Mouse (Mus musculus) G1E (cell line): ENCODE results near the gene Sema6b. TPM values are rescaled to one million over a fixed set of nuclear protein-coding genes. Genes with fewer than 3 reads are reported as not detected.

Experiments used
- ATAC-seq: 2 replicates; pipeline ENCODE4 v1.8.0; 2016; ENCODE audit warnings: mild to moderate bottlenecking; ENCODE audit not compliant: insufficient number of reproducible peaks, poor library complexity, low FRiP score, severe bottlenecking; ENCODE audit errors: extremely low read depth
- DNase-seq: peaks from one replicate; pipeline ENCODE4 v3.0.0; 2012; ENCODE audit warnings: low spot score
- H3K27me3 ChIP-seq: 2 replicates; pipeline ENCODE4 v1.6.1; 2012; ENCODE audit warnings: mild to moderate bottlenecking, low read length, inconsistent platforms; ENCODE audit not compliant: insufficient read depth
- H3K36me3 ChIP-seq: replicated peaks from 2 replicates; pipeline ENCODE3; 2012; ENCODE audit warnings: mild to moderate bottlenecking, inconsistent platforms
- H3K4me1 ChIP-seq: 2 replicates; pipeline ENCODE4 v1.6.1; 2012; ENCODE audit warnings: low read depth, low read length, inconsistent platforms, mixed read lengths; ENCODE audit not compliant: insufficient read depth
- H3K4me3 ChIP-seq: 2 replicates; pipeline ENCODE4 v1.5.1; 2012; ENCODE audit warnings: low read depth, mild to moderate bottlenecking, inconsistent platforms, low read length, moderate library complexity, mixed read lengths
- H3K9me3 ChIP-seq: replicated peaks from 2 replicates; pipeline ENCODE4 v1.6.1; 2012; ENCODE audit warnings: inconsistent platforms
- CTCF ChIP-seq: IDR thresholded peaks from 2 replicates; pipeline ENCODE4 v1.5.1; 2012; ENCODE audit warnings: low read depth, low read length, inconsistent platforms, mixed read lengths
- GATA1 ChIP-seq: IDR thresholded peaks from 2 replicates; pipeline ENCODE4 v1.6.1; 2012; ENCODE audit warnings: borderline replicate concordance, low read length, inconsistent platforms, mixed read lengths
- GATA2 ChIP-seq: IDR thresholded peaks from 2 replicates; pipeline ENCODE4 v1.6.1; 2012; ENCODE audit warnings: low read depth, low read length, inconsistent platforms, borderline replicate concordance
- POLR2AphosphoS5 ChIP-seq: IDR thresholded peaks from 2 replicates; pipeline ENCODE4 v1.6.1; 2012; ENCODE audit warnings: low read depth, low read length, inconsistent platforms; ENCODE audit not compliant: insufficient replicate concordance
- TAL1 ChIP-seq: conservative IDR thresholded peaks from 2 replicates; pipeline ENCODE4 v1.6.1; 2012; ENCODE audit warnings: low read depth, low read length, inconsistent platforms, mixed read lengths
- polyA plus RNA-seq: library from polyadenylated mRNA; stranded (reverse); fragments of >175 nt; gene quantifications from 2 replicates; pipeline ENCODE4 v1.2.3, GENCODE M21; 2012
- total RNA-seq, 2 experiments: library from RNA; stranded (forward) in 1 of 2; stranded (reverse) in 1 of 2; fragments of 200-1000 nt in 1 of 2; fragments of >200 nt in 1 of 2; fragmentation: Nextera tagmentation in 1 of 2; gene quantifications; 2 replicates each; pipeline ENCODE4 v1.2.3; 2014 to 2017

Sema6b gene
- total and polyA plus RNA-seq, 3 experiments = 2.7 to 14.1 (median 3.4) TPM

DNA sequence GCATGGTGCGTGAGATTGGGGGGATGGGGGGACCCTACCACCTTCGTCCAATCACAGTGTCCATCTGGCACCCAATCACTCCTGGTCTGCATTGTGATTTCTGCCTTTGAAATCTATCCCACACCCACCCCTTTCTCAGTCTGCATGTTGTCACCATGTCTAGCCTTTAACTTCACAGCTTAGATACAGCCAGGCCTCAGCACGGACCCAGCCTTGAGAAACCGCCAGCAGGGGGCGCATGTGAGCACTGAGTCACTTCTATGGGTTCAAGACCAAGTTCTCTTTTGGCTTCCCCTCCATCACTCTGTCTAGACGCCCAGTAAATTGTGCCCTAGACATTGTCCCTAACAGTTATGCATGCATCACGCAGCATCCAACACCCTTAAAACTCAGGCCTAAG is 8.3 kb downstream of the Sema6b start:
- peak; percentile 48 for DNase-seq
- no peak for ATAC-seq
- TF ChIP-seq TAL1 = no peak
- peak; percentile 72 for TF ChIP-seq CTCF
- TF ChIP-seq GATA1 = no peak
- TF ChIP-seq POLR2AphosphoS5 = no peak
- H3K4me1 ChIP-seq = peaks cover 35% of the 10 kb centered on the region
- peaks cover 35% of the 10 kb centered on the region for H3K36me3 ChIP-seq
- H3K4me3 ChIP-seq = no peak overlapping the region
- H3K9me3 ChIP-seq = no peaks in the 10 kb centered on the region
- peaks cover 28% of the 10 kb centered on the region for H3K27me3 ChIP-seq

DNA sequence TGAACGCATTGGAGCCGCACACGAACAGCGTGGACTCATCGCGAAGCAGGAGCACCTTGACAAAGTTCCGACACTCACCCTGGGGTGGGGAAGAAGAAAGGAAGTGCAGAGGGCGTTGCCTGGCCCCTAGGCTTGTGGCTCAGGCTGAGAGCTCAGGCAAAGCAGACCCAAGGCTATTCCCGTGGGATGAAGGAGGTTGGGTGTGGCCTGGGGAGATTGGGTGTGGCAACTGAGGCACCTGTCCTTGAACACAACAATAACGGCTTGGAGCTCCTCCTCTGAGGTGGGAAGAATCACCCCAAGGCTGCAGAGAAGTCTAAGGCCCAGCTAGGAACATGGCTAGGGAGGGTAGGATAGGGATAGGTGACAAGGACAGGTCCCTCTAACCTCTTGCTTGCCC is 9.0 kb downstream of the Sema6b start:
- Histone ChIP-seq H3K4me1 (peaks cover 35% of the 10 kb centered on the region), H3K9me3 (no peaks in the 10 kb centered on the region), H3K4me3 (no peak overlapping the region), H3K27me3 (peaks cover 32% of the 10 kb centered on the region), H3K36me3 (peaks cover 40% of the 10 kb centered on the region)
- no peak for TF ChIP-seq CTCF
- no peak for TF ChIP-seq POLR2AphosphoS5
- TF ChIP-seq TAL1 = no peak
- no peak for TF ChIP-seq GATA1
- TF ChIP-seq GATA2 = no peak
- DNase-seq (no peak), ATAC-seq (no peak)

DNA sequence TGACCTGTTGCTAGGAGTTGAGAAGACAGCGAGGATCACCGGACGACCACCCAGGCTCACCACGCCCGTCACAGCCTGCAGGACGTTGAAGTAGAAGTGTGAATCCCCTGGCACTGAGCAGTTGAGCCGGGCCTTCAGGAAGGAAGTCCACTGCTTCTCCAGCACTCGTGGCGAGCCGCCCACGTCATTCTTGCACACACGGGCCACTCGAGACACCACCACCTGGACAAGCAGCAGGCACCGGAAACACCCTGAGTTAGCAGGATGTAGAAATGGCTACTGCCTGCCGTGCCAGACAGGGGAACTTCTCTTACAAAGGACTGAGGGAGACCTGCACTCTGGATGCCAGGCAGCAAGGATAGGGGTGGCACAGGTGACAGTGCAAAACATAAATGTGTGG is 11.9 kb downstream of the Sema6b start:
- no peak overlapping the region for H3K4me3 ChIP-seq
- no peaks in the 10 kb centered on the region for H3K9me3 ChIP-seq
- peaks cover 21% of the 10 kb centered on the region for H3K4me1 ChIP-seq
- TF ChIP-seq POLR2AphosphoS5 (no peak), GATA2 (no peak), GATA1 (no peak), CTCF (no peak), TAL1 (no peak)
- H3K27me3 ChIP-seq = peaks cover 36% of the 10 kb centered on the region
- DNase-seq (no peak), ATAC-seq (no peak)
- H3K36me3 ChIP-seq = peaks cover 53% of the 10 kb centered on the region

DNA sequence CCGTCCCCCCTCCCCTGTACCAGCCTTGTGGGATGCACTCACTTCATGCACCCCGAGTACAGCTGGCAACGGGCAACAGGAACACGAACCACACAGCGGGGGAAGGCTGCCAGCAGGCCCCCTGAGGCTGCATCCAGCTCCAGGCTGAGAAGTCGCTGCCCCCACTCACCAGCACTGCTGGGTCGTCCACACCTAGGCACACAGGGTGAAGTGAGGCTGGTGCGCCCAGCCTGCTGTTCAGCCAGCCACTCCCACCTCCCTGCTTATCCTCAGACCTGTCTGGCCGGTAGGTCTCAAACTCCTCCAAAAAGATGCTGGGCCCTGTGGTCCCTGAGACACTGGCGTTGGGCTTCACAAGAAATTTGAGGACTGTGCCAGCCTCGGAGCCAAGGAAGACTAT is 14.0 kb downstream of the Sema6b start:
- TF ChIP-seq POLR2AphosphoS5 (no peak), CTCF (no peak), GATA1 (no peak), TAL1 (no peak), GATA2 (no peak)
- ATAC-seq (no peak), DNase-seq (no peak)
- no peaks in the 10 kb centered on the region for H3K9me3 ChIP-seq
- peaks cover 50% of the 10 kb centered on the region for H3K27me3 ChIP-seq
- H3K36me3 ChIP-seq = peaks cover 46% of the 10 kb centered on the region
- H3K4me1 ChIP-seq = peaks cover 7% of the 10 kb centered on the region
- H3K4me3 ChIP-seq = no peak overlapping the region

DNA sequence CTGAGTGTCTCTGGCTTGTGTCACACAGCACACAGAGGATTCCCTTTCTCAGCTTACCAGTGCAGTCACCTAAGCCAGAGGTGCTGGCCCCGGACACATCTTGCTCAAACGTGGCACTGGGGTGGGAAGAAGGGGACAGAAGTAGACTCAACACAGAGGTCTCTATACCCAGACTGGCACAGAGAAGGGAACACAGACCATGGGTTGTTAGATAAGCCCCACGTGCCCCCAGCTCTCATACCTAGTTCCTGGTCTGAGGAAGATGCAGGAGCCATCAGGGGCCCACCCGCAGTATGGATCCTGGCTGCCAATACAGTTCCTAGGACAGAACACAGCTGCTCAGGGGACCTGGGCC is 14.9 kb downstream of the Sema6b start:
- ATAC-seq (no peak), DNase-seq (no peak)
- Histone ChIP-seq H3K9me3 (no peaks in the 10 kb centered on the region), H3K4me3 (no peak overlapping the region), H3K27me3 (peaks cover 54% of the 10 kb centered on the region), H3K36me3 (peaks cover 38% of the 10 kb centered on the region), H3K4me1 (peaks cover 5% of the 10 kb centered on the region)
- TF ChIP-seq POLR2AphosphoS5 (no peak), GATA2 (no peak), CTCF (no peak), GATA1 (no peak)

DNA sequence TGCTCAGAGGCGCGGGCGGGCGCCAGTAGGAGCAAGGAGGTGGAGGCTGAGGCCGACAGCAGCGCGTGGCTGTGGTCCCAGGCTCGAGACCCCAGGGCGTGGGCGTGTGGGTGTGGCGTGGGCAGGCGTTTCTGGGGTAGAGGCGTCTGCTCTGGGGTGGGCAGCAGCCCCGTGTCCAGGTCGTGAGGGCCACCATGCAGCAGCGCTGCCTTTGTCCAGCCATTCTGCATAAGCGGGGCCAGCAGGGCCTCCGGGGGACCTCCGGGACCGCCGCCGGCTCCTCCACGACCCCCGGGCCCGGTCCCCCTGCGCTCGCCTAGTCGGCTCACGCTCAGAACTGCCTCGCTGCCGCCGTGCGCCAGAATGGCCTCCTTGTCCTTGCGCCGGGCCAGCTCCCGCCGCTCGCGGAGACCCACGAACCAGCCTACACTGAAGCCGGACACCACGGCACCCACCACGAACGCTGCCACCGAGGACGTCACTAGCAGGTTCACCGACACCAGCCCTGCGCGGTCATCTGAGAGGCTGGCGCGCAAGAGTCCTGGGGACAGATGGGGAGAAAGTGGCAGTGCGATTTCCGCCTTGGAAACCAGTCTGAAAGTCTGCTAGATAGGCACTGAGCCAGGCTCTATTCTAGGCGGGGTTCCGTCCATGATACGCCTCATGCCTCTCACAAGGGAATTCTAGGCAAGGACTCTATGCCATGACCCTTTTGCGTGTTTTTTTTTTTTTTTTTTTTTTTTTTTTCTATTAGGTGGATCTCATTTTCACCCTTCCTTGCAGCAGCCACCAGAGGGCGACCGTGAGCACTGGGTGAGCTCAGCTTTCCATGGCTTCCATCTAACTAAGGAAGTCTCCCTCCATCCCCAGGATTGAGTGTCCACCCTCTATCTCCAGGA is 15.5 kb downstream of the Sema6b start:
- peaks cover 5% of the 10 kb centered on the region for H3K4me1 ChIP-seq
- H3K27me3 ChIP-seq = peaks cover 60% of the 10 kb centered on the region
- peak; percentile 61 for DNase-seq
- TF ChIP-seq CTCF (peak; percentile 77), TAL1 (no peak), GATA1 (no peak)
- no peak for ATAC-seq
- H3K4me3 ChIP-seq = no peak overlapping the region
- H3K9me3 ChIP-seq = no peaks in the 10 kb centered on the region
- H3K36me3 ChIP-seq = peaks cover 34% of the 10 kb centered on the region

DNA sequence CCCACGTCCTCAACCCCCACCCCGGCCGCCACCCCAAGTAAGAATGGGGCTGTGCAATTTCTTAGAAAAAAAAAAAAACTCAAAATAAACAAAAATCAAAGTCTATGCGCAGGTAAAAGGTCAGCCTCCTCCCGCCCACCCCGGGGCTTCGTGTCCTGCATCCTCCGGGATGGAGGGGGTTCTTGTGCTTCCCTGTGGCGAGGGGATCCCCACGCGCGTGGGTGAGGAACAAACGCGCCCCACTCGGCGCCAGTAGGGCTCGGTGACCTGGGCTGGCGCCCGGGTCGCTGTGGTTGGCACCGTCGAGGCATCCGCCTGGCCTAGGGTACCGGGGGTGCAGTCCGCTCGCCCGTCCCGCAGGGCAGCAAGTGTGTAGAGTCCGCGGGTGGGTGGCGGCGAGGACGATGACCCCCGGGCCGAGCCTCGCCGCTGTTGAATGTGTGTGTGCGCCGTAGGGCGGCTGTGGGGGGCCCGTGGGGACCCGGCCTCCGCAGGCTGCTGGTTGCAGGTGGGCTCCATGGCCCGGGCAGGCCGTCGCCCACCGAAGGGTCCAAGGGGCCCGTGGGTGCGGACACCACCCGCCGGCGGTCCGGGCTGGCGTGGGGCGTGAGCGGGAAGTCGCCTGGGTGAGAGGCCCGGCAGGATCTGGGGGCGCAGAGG is 16.3 kb downstream of the Sema6b start:
- Histone ChIP-seq H3K4me3 (0 out of 2 replicates have a peak overlapping the region, but pooled peaks have one; percentile 12), H3K27me3 (peaks cover 66% of the 10 kb centered on the region), H3K36me3 (peaks cover 29% of the 10 kb centered on the region), H3K9me3 (no peaks in the 10 kb centered on the region), H3K4me1 (peaks cover 5% of the 10 kb centered on the region)
- ATAC-seq (no peak), DNase-seq (no peak)
- TF ChIP-seq POLR2AphosphoS5 (no peak), GATA2 (no peak), TAL1 (no peak), CTCF (no peak)
